Mouse (Mus musculus): ENCODE data around the gene Gm49405. TPM values are rescaled to one million over a fixed set of nuclear protein-coding genes. Genes with fewer than 3 reads are reported as not detected.

Gene Gm49405
- 1.6 TPM for polyA plus RNA-seq (2017; shearing (Covaris generic))

GRCm38 (mm10) chr19:4000119-4000900 is at the start of gene Gm49405, which contains the start of gene Nudt8:
Gene Gm49405, plus strand, starts transcription at chr19:4000626.
Gene Nudt8, plus strand, starts transcription at chr19:4000580.

GRCm38 (mm10) chr19:3958470-3958869 is 42.0 kb upstream of the Gm49405 start, which contains the start of gene Aldh3b3:
Gene Aldh3b3, plus strand, starts transcription at chr19:3958645.

GRCm38 (mm10) chr19:3972229-3972628 is 28.2 kb upstream of the Gm49405 start, which contains the start of gene Aldh3b2:
Gene Aldh3b2, plus strand, starts transcription at chr19:3972328.

GRCm38 (mm10) chr19:3986334-3986733 is 14.1 kb upstream of the Gm49405 start, which contains the start of gene Acy3:
Gene Acy3, plus strand, starts transcription at chr19:3986570.

DNA sequence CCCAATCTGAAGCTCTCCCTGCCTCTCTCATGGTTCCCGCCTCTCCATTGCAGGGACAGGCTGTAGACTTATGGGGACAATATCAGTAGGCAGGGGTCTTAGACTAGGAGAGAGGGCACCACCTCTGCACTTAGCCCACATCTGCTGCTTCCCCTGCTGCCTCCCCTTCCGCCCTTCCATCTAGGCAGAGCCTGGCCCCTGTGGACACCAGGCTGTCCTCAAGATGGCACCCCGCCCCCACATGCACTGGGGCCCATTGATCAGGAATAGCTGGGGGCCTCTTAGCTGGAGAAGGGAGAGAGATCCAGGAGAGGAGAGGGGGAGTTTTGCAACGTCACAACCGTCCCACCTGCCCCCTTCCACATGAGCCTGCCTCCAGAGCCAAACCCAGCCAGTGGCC is 8.0 kb upstream of the Gm49405 start, which contains the start of gene Tbx10:
Gene Tbx10, plus strand, starts transcription at position 337 of the 400 bp plus-strand sequence.

DNA sequence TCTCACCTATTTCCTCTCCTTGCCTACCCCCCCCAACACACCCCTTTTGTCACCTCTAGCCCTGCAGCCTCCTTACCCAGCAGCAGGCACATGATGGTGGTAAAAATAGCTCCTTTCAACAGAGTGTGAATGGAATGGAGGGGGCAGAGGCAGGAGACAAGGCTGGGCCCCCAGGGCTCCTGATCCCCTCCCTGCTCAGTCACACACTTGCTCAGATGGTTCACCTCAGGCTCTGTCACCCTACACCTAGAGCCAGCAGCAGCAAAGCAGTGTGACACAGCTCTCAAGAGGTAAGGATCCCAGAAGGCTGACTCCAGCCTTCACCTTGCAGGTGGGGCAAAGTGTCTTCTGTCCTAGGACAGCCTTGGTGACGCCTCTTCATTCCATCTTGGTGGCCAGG is 2.7 kb downstream of the Gm49405 start, which contains the start of gene Doc2g:
Gene Doc2g, plus strand, starts transcription at position 202 of the 400 bp plus-strand sequence.

GRCm38 (mm10) chr19:4012432-4013022 is 12.1 kb downstream of the Gm49405 start, which contains the start of gene Ndufv1:
Gene Ndufv1, minus strand, starts transcription at chr19:4012806.

DNA sequence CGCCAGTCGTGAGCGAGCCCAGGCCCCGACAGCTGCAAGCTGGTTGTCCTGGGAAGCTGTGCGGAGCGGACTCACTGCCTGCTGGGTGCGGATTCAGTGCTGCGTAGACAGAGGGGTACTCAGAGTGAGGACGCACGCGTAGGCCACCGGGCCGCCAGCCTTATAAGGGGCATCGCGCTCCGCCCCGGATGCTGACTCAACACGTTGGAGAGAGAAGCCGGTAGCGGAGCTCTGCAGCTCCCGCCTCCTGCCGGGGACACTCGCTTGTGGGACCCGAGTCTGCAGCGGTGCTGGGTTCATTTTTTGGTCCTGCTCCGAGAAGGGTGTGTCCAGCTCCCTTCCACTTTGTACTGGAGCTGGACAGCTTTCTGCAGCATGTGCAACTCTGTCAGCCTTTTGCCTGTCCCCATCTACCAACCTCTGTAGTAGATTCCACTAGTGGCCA is 37.4 kb downstream of the Gm49405 start, which contains the start of gene Gstp1:
Gene Gstp1, minus strand, starts transcription at position 198 of the 445 bp plus-strand sequence.

GRCm38 (mm10) chr19:4045966-4046865 is 45.8 kb downstream of the Gm49405 start, which contains the start of gene Gstp2:
Gene Gstp2, minus strand, starts transcription at chr19:4046023.

Other genes with a start within 250 kb of the Gm49405 start
- 48.1 TPM for gene Kmt5b, start 233.2 kb upstream of the Gm49405 start, polyA plus RNA-seq (2017; shearing (Covaris generic))
- 3.3 TPM for gene Chka, start 148.9 kb upstream of the Gm49405 start, polyA plus RNA-seq (2017; shearing (Covaris generic))
- 75.6 TPM for gene Tcirg1, start 93.5 kb upstream of the Gm49405 start, polyA plus RNA-seq (2017; shearing (Covaris generic))
- gene Ndufs8, start 87.9 kb upstream of the Gm49405 start, polyA plus RNA-seq (2017; shearing (Covaris generic)) = 209 TPM
- gene Aldh3b1, start 70.8 kb upstream of the Gm49405 start, polyA plus RNA-seq (2017; shearing (Covaris generic)) = 0.95 TPM
- gene Unc93b1, start 65.4 kb upstream of the Gm49405 start, polyA plus RNA-seq (2017; shearing (Covaris generic)) = 71.9 TPM
- not detected for gene Aldh3b3, start 42.0 kb upstream of the Gm49405 start, polyA plus RNA-seq (2017; shearing (Covaris generic))
- not detected for gene Aldh3b2, start 28.3 kb upstream of the Gm49405 start, polyA plus RNA-seq (2017; shearing (Covaris generic))
- gene Acy3, start 14.1 kb upstream of the Gm49405 start, polyA plus RNA-seq (2017; shearing (Covaris generic)) = 0.88 TPM
- gene Tbx10, start 7.9 kb upstream of the Gm49405 start, polyA plus RNA-seq (2017; shearing (Covaris generic)) = not detected
- gene Nudt8, start within 50 bp of the Gm49405 start, polyA plus RNA-seq (2017; shearing (Covaris generic)) = 12.2 TPM
- gene Doc2g, start 2.7 kb downstream of the Gm49405 start, polyA plus RNA-seq (2017; shearing (Covaris generic)) = 2.9 TPM
- 167 TPM for gene Ndufv1, start 12.2 kb downstream of the Gm49405 start, polyA plus RNA-seq (2017; shearing (Covaris generic))
- gene Gstp1, start 37.4 kb downstream of the Gm49405 start, polyA plus RNA-seq (2017; shearing (Covaris generic)) = 661 TPM
- 1.1 TPM for gene Gstp2, start 45.4 kb downstream of the Gm49405 start, polyA plus RNA-seq (2017; shearing (Covaris generic))
- gene Gstp3, start 58.9 kb downstream of the Gm49405 start, polyA plus RNA-seq (2017; shearing (Covaris generic)) = 111 TPM
- not detected for gene Cabp2, start 81.0 kb downstream of the Gm49405 start, polyA plus RNA-seq (2017; shearing (Covaris generic))
- gene Cdk2ap2, start 96.6 kb downstream of the Gm49405 start, polyA plus RNA-seq (2017; shearing (Covaris generic)) = 1,056 TPM
- gene Pitpnm1, start 99.4 kb downstream of the Gm49405 start, polyA plus RNA-seq (2017; shearing (Covaris generic)) = 397 TPM
- gene Aip, start 125.2 kb downstream of the Gm49405 start, polyA plus RNA-seq (2017; shearing (Covaris generic)) = 213 TPM
- not detected for gene Gpr152, start 139.2 kb downstream of the Gm49405 start, polyA plus RNA-seq (2017; shearing (Covaris generic))
- 0.57 TPM for gene Cabp4, start 143.4 kb downstream of the Gm49405 start, polyA plus RNA-seq (2017; shearing (Covaris generic))
- gene Coro1b, start 148.0 kb downstream of the Gm49405 start, polyA plus RNA-seq (2017; shearing (Covaris generic)) = 481 TPM
- 1,670 TPM for gene Ptprcap, start 153.0 kb downstream of the Gm49405 start, polyA plus RNA-seq (2017; shearing (Covaris generic))
- 55.9 TPM for gene Rps6kb2, start 162.7 kb downstream of the Gm49405 start, polyA plus RNA-seq (2017; shearing (Covaris generic))
- 16.4 TPM for gene Carns1, start 174.9 kb downstream of the Gm49405 start, polyA plus RNA-seq (2017; shearing (Covaris generic))
- 953 TPM for gene Tbc1d10c, start 190.7 kb downstream of the Gm49405 start, polyA plus RNA-seq (2017; shearing (Covaris generic))
- 1,322 TPM for gene Ppp1ca, start 191.4 kb downstream of the Gm49405 start, polyA plus RNA-seq (2017; shearing (Covaris generic))
- gene Rad9a, start 201.0 kb downstream of the Gm49405 start, polyA plus RNA-seq (2017; shearing (Covaris generic)) = 86.2 TPM
- gene Clcf1, start 213.6 kb downstream of the Gm49405 start, polyA plus RNA-seq (2017; shearing (Covaris generic)) = 30.2 TPM
- gene AC109138.7, start 213.7 kb downstream of the Gm49405 start, polyA plus RNA-seq (2017; shearing (Covaris generic)) = not detected
- 125 TPM for gene Pold4, start 231.3 kb downstream of the Gm49405 start, polyA plus RNA-seq (2017; shearing (Covaris generic))

All from inflammation-experienced regulatory T-cells, adult 16 weeks (primary cell).